Mouse (Mus musculus): ENCODE data around the gene Tcf20. TPM values are rescaled to one million over a fixed set of nuclear protein-coding genes. Genes with fewer than 3 reads are reported as not detected.

The Tcf20 gene
- polyA plus RNA-seq, 1 experiment from 2014 or later: 10.9 TPM

DNA sequence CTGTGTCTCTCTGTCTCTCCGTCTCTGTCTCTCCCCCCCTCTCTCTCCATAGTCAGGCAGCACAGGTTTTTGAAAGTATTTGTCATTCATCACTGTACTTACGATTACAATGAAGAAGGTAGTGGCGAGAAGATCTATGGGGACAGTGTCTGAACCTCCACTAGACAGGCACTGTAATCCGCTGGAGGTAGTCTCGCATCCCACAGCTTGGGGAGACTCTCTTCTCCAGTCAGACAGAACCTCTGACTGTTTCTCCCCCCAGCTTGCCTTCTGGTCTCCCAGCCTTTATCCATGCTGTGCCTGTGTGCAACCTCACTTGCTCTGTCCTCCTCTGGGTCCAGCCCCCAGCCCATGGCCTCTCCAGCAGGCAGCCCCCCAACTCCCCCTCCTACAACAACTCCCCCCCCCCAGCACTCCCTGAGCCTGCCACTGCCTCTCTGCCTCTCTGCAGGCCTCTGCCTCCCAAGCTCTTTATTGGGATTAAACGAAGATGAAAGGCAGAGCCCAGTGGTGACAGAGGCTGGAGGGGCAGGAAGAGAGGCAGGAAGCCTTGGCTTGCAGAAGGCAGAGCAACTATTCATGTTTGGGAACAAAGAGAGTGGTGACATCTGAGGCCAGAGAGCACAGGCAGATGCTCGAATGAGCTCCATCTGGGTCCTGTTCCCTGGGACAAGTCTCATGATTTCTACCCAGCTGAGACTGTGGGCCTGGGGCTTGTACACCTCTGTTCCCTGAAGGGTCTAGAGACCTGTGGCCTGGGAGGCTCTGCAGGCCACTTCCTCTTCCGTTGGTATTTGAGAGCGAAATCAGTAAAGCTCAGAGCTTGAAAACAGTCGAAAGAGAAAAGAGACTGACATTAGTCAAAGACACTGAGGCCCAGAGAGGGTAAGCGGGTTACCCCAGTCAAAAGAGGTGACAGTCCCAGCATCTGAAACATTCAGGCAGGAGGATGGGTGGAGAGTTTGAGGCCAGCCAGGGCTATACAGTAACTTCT, 42.4 kb upstream of the Tcf20 start:
- H3K4me3 ChIP-seq (ENCODE audit: low read depth, low read length): no peak overlapping the region
- 46% methylated on average over 11 of the region's 11 CpGs for WGBS
- H3K27ac ChIP-seq (ENCODE audit: low read depth): peak overlapping the region; percentile 3; the same call in 1 of the 2 replicates
- TF ChIP-seq CTCF (IDR thresholded peaks at IDR 0.05; ENCODE audit: low read depth): no peak
- H3K27me3 ChIP-seq (ENCODE audit: insufficient read depth, low read length): peaks cover 7% of the 10 kb centered on the region; the same call in 1 of the 2 replicates
- H3K4me2 ChIP-seq: no peak overlapping the region
- H3K9ac ChIP-seq: 0 out of 2 replicates have a peak overlapping the region, but pooled peaks have one; percentile 9
- H3K9me3 ChIP-seq (ENCODE audit: low read depth, low read length): no peaks in the 10 kb centered on the region
- no peaks in the 10 kb centered on the region for H3K36me3 ChIP-seq (ENCODE audit: insufficient read depth)
- H3K4me1 ChIP-seq (ENCODE audit: insufficient read depth): peaks cover 35% of the 10 kb centered on the region
- DNase-seq (peak; percentile 54), ATAC-seq (ENCODE audit: insufficient read depth) (no peak; the same call in 1 of the 2 replicates)

DNA sequence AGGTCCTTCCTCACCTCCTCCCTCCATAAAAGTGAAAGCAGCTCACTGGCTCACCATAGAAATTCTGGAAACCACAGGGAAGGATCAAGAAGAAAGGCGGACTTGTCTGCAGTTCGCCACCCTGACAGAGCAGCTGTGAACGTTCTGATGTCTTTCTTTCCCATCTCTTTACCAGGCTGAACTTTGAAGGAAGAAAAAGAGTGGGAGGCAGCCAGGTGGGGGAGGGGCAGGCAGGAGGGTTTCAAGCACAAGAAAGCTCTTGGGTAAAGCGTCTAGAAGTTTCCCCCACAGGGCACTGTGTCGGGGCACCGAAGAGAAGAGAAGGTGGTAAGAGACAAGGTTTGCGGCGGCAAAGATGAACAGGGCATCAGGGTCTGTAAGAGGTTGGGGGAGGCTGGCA, 38.5 kb upstream of the Tcf20 start:
- DNase-seq (peak; percentile 28), ATAC-seq (ENCODE audit: insufficient read depth) (no peak)
- 47% methylated on average over 8 of the region's 8 CpGs for WGBS
- Histone ChIP-seq H3K36me3 (ENCODE audit: insufficient read depth) (no peaks in the 10 kb centered on the region), H3K27ac (ENCODE audit: low read depth) (no peak overlapping the region), H3K4me2 (peak overlapping the region; percentile 40; the same call in 1 of the 2 replicates), H3K4me1 (ENCODE audit: insufficient read depth) (peaks cover 19% of the 10 kb centered on the region), H3K9ac (no peak overlapping the region), H3K4me3 (ENCODE audit: low read depth, low read length) (no peak overlapping the region), H3K9me3 (ENCODE audit: low read depth, low read length) (no peaks in the 10 kb centered on the region), H3K27me3 (ENCODE audit: insufficient read depth, low read length) (no peaks in the 10 kb centered on the region)
- no peak for TF ChIP-seq CTCF (IDR thresholded peaks at IDR 0.05; ENCODE audit: low read depth)

DNA sequence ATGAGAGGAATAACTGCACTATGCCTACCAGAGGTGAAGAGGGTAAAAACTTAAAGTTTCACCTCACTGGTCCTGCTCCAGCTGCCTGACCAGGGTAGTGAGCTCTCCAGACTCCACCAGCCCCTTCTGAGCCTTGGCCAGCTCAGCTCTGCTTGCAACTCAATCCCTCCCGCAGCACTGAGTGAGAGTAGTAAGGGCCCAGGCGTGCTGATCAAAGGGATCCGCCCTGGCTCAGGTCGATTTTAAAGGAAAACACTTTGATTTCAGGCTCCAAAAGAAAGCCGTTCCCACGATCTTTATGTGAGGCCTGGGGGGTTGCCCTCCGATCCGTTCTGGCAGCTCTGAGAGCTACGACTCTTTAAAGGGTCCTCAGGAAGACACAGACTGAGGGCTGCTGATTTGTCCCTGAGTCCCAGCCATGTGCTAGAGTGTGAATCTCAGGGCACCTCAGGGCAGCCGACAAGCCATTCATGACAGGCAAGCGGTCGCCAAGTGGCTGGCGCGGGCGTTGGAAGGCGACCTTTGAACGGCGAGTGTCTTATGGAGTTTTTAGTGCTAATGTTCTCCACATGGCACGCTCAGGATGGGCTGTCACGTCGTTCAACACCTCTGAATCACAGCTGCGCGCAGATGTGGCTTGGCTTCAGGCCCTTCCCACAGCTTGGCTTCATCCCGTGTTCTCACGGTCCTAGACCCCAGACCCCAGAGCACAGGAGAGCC, 37.5 kb upstream of the Tcf20 start:
- no peak overlapping the region for H3K9ac ChIP-seq
- peak; percentile 88 for ATAC-seq (ENCODE audit: insufficient read depth)
- peak; percentile 91 for DNase-seq
- peak overlapping the region; percentile 37; the same call in 1 of the 2 replicates for H3K27ac ChIP-seq (ENCODE audit: low read depth)
- H3K27me3 ChIP-seq (ENCODE audit: insufficient read depth, low read length): no peaks in the 10 kb centered on the region
- WGBS: 7% methylated on average over 25 of the region's 25 CpGs
- no peak for TF ChIP-seq CTCF (IDR thresholded peaks at IDR 0.05; ENCODE audit: low read depth)
- H3K4me1 ChIP-seq (ENCODE audit: insufficient read depth): peaks cover 21% of the 10 kb centered on the region
- H3K9me3 ChIP-seq (ENCODE audit: low read depth, low read length): no peaks in the 10 kb centered on the region
- no peaks in the 10 kb centered on the region for H3K36me3 ChIP-seq (ENCODE audit: insufficient read depth)
- H3K4me3 ChIP-seq (ENCODE audit: low read depth, low read length): no peak overlapping the region
- H3K4me2 ChIP-seq: peak overlapping the region; percentile 40

DNA sequence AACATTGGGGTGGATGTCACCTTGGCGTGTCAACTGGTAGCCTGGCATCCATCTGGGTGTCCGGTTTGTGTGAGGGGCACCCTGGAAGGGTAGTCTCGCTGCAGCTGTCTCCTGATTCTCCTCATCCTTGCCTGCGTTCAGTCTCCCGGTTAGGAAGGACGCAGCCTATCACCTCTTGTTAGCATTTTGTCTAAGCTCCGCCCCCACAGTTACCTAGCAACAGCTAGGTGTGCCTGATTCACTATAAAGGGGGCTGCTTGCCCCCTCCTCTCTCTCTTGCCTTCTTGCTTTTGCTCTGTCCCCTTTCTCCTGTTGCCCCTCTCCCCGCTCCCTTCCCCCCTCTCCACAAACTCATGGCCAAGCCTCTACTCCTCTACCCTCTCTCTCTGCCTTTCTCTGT, 35.3 kb upstream of the Tcf20 start:
- 26% methylated on average over 8 of the region's 8 CpGs for WGBS
- H3K4me2 ChIP-seq: no peak overlapping the region
- peaks cover 24% of the 10 kb centered on the region for H3K4me1 ChIP-seq (ENCODE audit: insufficient read depth)
- H3K9ac ChIP-seq: no peak overlapping the region
- TF ChIP-seq CTCF (IDR thresholded peaks at IDR 0.05; ENCODE audit: low read depth): no peak
- DNase-seq (peak; percentile 31), ATAC-seq (ENCODE audit: insufficient read depth) (no peak)
- no peak overlapping the region for H3K4me3 ChIP-seq (ENCODE audit: low read depth, low read length)
- no peaks in the 10 kb centered on the region for H3K9me3 ChIP-seq (ENCODE audit: low read depth, low read length)
- no peaks in the 10 kb centered on the region for H3K36me3 ChIP-seq (ENCODE audit: insufficient read depth)
- H3K27me3 ChIP-seq (ENCODE audit: insufficient read depth, low read length): no peaks in the 10 kb centered on the region
- no peak overlapping the region for H3K27ac ChIP-seq (ENCODE audit: low read depth)

DNA sequence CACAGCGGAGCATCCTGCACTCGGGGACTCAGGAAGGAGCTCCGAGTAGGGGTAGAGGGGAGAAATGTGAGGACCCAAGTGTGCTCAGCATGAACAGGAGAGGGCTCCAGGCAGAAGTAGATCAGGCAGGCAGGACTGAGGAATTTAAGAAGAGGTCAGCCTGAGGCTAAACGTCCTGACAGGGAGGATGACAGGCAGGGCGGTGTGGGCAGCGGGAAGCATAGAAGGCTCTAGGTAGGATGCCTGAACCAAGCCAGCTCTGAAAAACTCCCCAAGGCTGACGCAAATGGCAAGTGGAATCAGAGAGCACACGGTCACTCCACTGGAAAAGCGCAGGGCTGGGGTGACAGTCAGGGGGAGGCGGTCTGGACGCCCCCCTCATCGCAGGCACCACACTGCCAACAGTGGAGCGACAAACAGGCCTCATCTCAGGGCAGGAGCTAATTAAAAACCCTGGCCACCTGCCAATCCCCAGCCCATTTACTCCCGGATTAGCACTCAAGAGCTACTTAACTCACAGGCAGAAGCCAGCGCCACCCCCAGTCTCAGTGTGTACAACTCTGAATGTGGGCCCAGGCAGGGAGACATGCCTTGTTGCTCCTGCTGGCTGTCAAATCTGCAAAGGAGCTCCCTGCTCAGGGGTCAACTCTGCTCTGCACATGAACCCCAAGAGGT, 23.5 kb upstream of the Tcf20 start:
- H3K4me1 ChIP-seq (ENCODE audit: insufficient read depth): peaks cover 9% of the 10 kb centered on the region; the same call in 1 of the 2 replicates
- DNase-seq: peak; percentile 72
- no peak for TF ChIP-seq CTCF (IDR thresholded peaks at IDR 0.05; ENCODE audit: low read depth)

DNA sequence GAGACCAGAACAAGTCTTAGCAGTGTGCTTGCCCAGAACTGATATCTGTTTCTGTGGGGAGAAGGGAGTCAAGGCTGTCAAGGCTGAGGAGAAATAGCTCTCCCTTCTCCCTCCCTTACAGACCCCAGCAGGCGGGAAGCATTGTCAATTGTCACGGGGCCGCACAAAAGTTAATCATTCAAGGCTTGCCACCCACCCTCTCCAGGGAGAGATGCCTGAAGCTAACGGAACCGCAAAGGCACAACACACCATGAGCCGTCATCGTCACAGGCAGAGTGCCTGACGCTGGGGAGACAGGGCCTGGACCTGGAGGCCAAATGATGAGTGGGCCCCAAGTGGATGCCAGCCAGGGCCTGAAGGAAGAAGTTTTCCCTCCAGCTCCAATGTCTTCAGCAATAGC, 22.8 kb upstream of the Tcf20 start:
- no peak overlapping the region for H3K4me2 ChIP-seq

More for the DNA sequence above, 23.5 kb upstream of the Tcf20 start:
- Histone ChIP-seq H3K27me3 (ENCODE audit: insufficient read depth, low read length) (no peaks in the 10 kb centered on the region), H3K9ac (no peak overlapping the region), H3K27ac (ENCODE audit: low read depth) (no peak overlapping the region), H3K4me3 (ENCODE audit: low read depth, low read length) (no peak overlapping the region), H3K4me2 (no peak overlapping the region), H3K36me3 (ENCODE audit: insufficient read depth) (no peaks in the 10 kb centered on the region), H3K9me3 (ENCODE audit: low read depth, low read length) (no peaks in the 10 kb centered on the region)
- 19% methylated on average over 15 of the region's 15 CpGs for WGBS
- ATAC-seq (ENCODE audit: insufficient read depth): peak; percentile 26

More for the DNA sequence above, 22.8 kb upstream of the Tcf20 start:
- Histone ChIP-seq H3K27ac (ENCODE audit: low read depth) (no peak overlapping the region), H3K4me1 (ENCODE audit: insufficient read depth) (peaks cover 7% of the 10 kb centered on the region; the same call in 1 of the 2 replicates), H3K36me3 (ENCODE audit: insufficient read depth) (no peaks in the 10 kb centered on the region), H3K9me3 (ENCODE audit: low read depth, low read length) (no peaks in the 10 kb centered on the region), H3K4me3 (ENCODE audit: low read depth, low read length) (no peak overlapping the region), H3K9ac (no peak overlapping the region), H3K27me3 (ENCODE audit: insufficient read depth, low read length) (no peaks in the 10 kb centered on the region)
- WGBS: 18% methylated on average over 8 of the region's 8 CpGs
- TF ChIP-seq CTCF (IDR thresholded peaks at IDR 0.05; ENCODE audit: low read depth): no peak
- DNase-seq (peak; percentile 32), ATAC-seq (ENCODE audit: insufficient read depth) (no peak)
